Mouse (Mus musculus) brain, embryonic 14.5 days (tissue): ENCODE data around the gene Ormdl3.

ENCODE experiments used
- CTCF ChIP-seq: fragments of 200-500 bp; IDR thresholded peaks from 2 replicates; pipeline ENCODE4 v1.5.1; 2012; ENCODE audit warnings: inconsistent platforms, mild to moderate bottlenecking, moderate library complexity, borderline replicate concordance; ENCODE audit not compliant: insufficient read depth, insufficient read length; ENCODE audit errors: extremely low read depth
- POLR2A ChIP-seq: fragments of 200-500 bp; IDR thresholded peaks from 2 replicates; pipeline ENCODE4 v1.6.1; 2012; ENCODE audit warnings: mild to moderate bottlenecking, inconsistent platforms, borderline replicate concordance; ENCODE audit not compliant: poor library complexity, insufficient read depth, insufficient read length, severe bottlenecking; ENCODE audit errors: extremely low read depth

GRCm38 (mm10) chr11:98568326-98568725, 18.8 kb downstream of the Ormdl3 start:
- TF ChIP-seq CTCF (peak; percentile 41; the same call in 1 of the 2 replicates), POLR2A (no peak)
